ENCODE assay signal across 8 mouse cellular contexts in the genomic region with DNA sequence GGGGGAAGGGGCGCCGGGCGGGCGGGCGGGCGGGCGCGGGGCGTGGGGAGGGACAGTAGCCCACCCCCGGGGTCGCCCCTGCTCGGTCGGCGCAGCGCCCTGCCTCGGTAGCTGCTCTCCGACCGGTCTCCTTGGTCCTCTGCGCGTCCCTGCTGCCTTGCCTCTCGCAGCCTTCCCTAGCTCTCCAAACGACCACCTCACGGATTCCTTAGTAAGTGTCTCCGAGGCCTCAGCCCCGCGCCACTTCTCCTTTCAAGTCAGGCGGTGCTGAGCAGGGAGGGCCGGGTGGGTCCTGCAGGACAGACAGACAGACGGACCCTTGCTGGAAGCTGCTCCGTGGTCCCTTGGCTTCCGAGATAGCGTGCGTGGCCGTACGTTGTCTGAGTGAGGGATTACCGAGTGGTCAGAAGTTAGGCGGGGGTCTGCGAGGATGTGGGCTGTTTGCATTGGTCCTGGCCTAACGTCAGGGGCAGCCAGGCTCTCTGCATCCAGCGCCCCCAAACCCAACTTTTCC. TPM values are rescaled to one million over a fixed set of nuclear protein-coding genes. Genes with fewer than 3 reads are reported as not detected.
DNase-seq lines count a peak whose midpoint lies in the region; ATAC-seq and TF ChIP-seq lines count a peak whose summit lies in the region.

No protein-coding gene starts in this region.

- TF ChIP-seq CTCF in layer of hippocampus, adult 2 months (conservative IDR thresholded peaks at IDR 0.05): no peak
- TF ChIP-seq CTCF in lung, postnatal 0 days (IDR thresholded peaks at IDR 0.05): no peak

- H3K27ac ChIP-seq in heart, embryonic 12.5 days (ENCODE audit: poor library complexity, severe bottlenecking): peak overlapping the region; percentile 95
- peak overlapping the region; percentile 95 for H3K27ac ChIP-seq in layer of hippocampus, adult 2 months
- peak overlapping the region; percentile 95 for H3K27ac ChIP-seq in lung, postnatal 0 days (ENCODE audit: low read length)

- peak; percentile 74 for ATAC-seq in heart, embryonic 12.5 days (ENCODE audit: insufficient number of reproducible peaks, low FRiP score)
- peak; percentile 66 for ATAC-seq in lung, postnatal 0 days

- DNase-seq in A20 (ENCODE audit: low read depth, low spot score): peak; percentile 72
- peak; percentile 69 for DNase-seq in R1 (ENCODE audit: low read depth, low spot score)
- peak; percentile 78 for DNase-seq in embryo, embryonic 9.5 days (ENCODE audit: extremely low spot score)
- DNase-seq in layer of hippocampus, adult 2 months (ENCODE audit: low spot score in 2 of 2): peak in 1 of 2 experiments; percentile 15
- peak; percentile 43 for DNase-seq in lung, postnatal 0 days (ENCODE audit: low spot score)
- peak; percentile 34 for DNase-seq in ovary, postnatal 36 days (ENCODE audit: low spot score)
- peak; percentile 46 to 51 for DNase-seq in thymus, postnatal 36 days

- H3K9ac ChIP-seq in heart, embryonic 12.5 days: peak overlapping the region; percentile 96
- peak overlapping the region; percentile 91 for H3K9ac ChIP-seq in lung, postnatal 0 days (replicated peaks; ENCODE audit: low read depth)

- no peaks in the 10 kb centered on the region for H3K9me3 ChIP-seq in heart, embryonic 12.5 days (replicated peaks)
- no peaks in the 10 kb centered on the region for H3K9me3 ChIP-seq in lung, postnatal 0 days (ENCODE audit: low read length)

- H3K4me2 ChIP-seq in heart, embryonic 12.5 days: peak overlapping the region; percentile 79
- peak overlapping the region; percentile 69 for H3K4me2 ChIP-seq in lung, postnatal 0 days (replicated peaks; ENCODE audit: low read depth, low read length)

- 0 out of 2 replicates have a peak, but pooled peaks cover 4% of the 10 kb centered on the region for H3K36me3 ChIP-seq in heart, embryonic 12.5 days
- H3K36me3 ChIP-seq in lung, postnatal 0 days (ENCODE audit: insufficient read depth, low read length): no peaks in the 10 kb centered on the region

- under 1% methylated on average over 40 of the region's 40 CpGs for WGBS in heart, embryonic 12.5 days
- under 1% methylated on average over 38 of the region's 40 CpGs for WGBS in lung, postnatal 0 days

- H3K27me3 ChIP-seq in heart, embryonic 12.5 days (replicated peaks): no peaks in the 10 kb centered on the region
- H3K27me3 ChIP-seq in lung, postnatal 0 days (replicated peaks; ENCODE audit: insufficient read depth, low read length): no peaks in the 10 kb centered on the region

- peak overlapping the region; percentile 89 for H3K4me3 ChIP-seq in heart, embryonic 12.5 days
- peak overlapping the region; percentile 79 for H3K4me3 ChIP-seq in layer of hippocampus, adult 2 months
- peak overlapping the region; percentile 78 for H3K4me3 ChIP-seq in lung, postnatal 0 days (ENCODE audit: low read depth, low read length)

- H3K4me1 ChIP-seq in heart, embryonic 12.5 days (replicated peaks): peaks cover 9% of the 10 kb centered on the region
- H3K4me1 ChIP-seq in lung, postnatal 0 days (ENCODE audit: insufficient read depth, low read depth, low read length): peaks cover 9% of the 10 kb centered on the region

- no peak for TF ChIP-seq EP300 in lung, postnatal 0 days (IDR thresholded peaks at IDR 0.05)

RNA-seq across cellular contexts. Expression of gene Phf14, which starts 18.5 kb away (rescaled TPM):
- polyA plus RNA-seq in heart, embryonic 12.5 days (2016; fragmentation: Nextera tagmentation; extraction: Ambion mirVana): 47.7 and 48.0 TPM in 2 replicates
- 10 to 100 TPM; 80.5 to 82.9 TPM for total RNA-seq in layer of hippocampus, adult 2 months (2021)
- polyA plus RNA-seq in lung, postnatal 0 days (2015; fragmentation: Nextera tagmentation; extraction: Ambion mirVana): 50.0 and 54.2 TPM in 2 replicates

RNA-seq across cellular contexts. Expression of gene Ndufa4, which starts 18.8 kb away (rescaled TPM):
- polyA plus RNA-seq in heart, embryonic 12.5 days (2016; fragmentation: Nextera tagmentation; extraction: Ambion mirVana): 1,348 and 1,354 TPM in 2 replicates
- total RNA-seq in layer of hippocampus, adult 2 months (2021): 100 to 1,000 TPM; 698 to 706 TPM
- polyA plus RNA-seq in lung, postnatal 0 days (2015; fragmentation: Nextera tagmentation; extraction: Ambion mirVana): 696 and 778 TPM in 2 replicates
